Mouse (Mus musculus) midbrain, embryonic 10.5 days (tissue): ENCODE results near the gene Fpr-rs6. TPM values are rescaled to one million over a fixed set of nuclear protein-coding genes. Genes with fewer than 3 reads are reported as not detected.

Experiments used
- DNase-seq: peaks from one replicate; pipeline ENCODE4 v3.0.0-alpha.2; 2017; ENCODE audit warnings: low spot score
- H3K27ac ChIP-seq: fragments of 300-500 bp; sonication (generic); replicated peaks from 2 replicates; pipeline ENCODE4 v1.5.1; 2016; ENCODE audit warnings: mild to moderate bottlenecking
- H3K27me3 ChIP-seq: fragments of 300-500 bp; sonication (generic); 2 replicates; pipeline ENCODE4 v1.6.1; 2016; ENCODE audit warnings: low read depth, mild to moderate bottlenecking; ENCODE audit not compliant: poor library complexity, severe bottlenecking
- H3K36me3 ChIP-seq: fragments of 300-500 bp; sonication (generic); 2 replicates; pipeline ENCODE4 v1.6.1; 2016; ENCODE audit warnings: mild to moderate bottlenecking, moderate library complexity
- H3K4me1 ChIP-seq: fragments of 300-500 bp; sonication (generic); 2 replicates; pipeline ENCODE4 v1.6.1; 2016
- H3K4me3 ChIP-seq: fragments of 300-500 bp; sonication (generic); 2 replicates; pipeline ENCODE4 v1.5.1; 2016; ENCODE audit warnings: mild to moderate bottlenecking, moderate library complexity
- H3K9me3 ChIP-seq: fragments of 300-500 bp; sonication (generic); replicated peaks from 2 replicates; pipeline ENCODE4 v1.6.1; 2016; ENCODE audit warnings: mild to moderate bottlenecking
- polyA plus RNA-seq: library from polyadenylated mRNA; unstranded; fragments of >200 nt; fragmentation: Nextera tagmentation; extraction: Ambion mirVana; gene quantifications from 2 replicates; pipeline ENCODE4 v1.2.1, GENCODE M21; 2016

Fpr-rs6 gene
- polyA plus RNA-seq: not detected in 2 replicates

- Histone ChIP-seq H3K27me3 (no peaks in the 10 kb centered on the region), H3K4me1 (no peaks in the 10 kb centered on the region), H3K4me3 (no peak within 1 kb of the TSS), H3K36me3 (no peaks in the 10 kb centered on the region), H3K27ac (no peak within 1 kb of the TSS), H3K9me3 (peaks cover 25% of the 10 kb centered on the region)
- no peak for DNase-seq
These were observed at the start of gene Fpr-rs6 for GRCm38 (mm10) chr17:20182997-20183396. Gene Fpr-rs6 (minus strand): TSS chr17:20183097.

Other genes starting within 250 kb of the Fpr-rs6 start
- not detected in 2 replicates for gene Vmn2r104, start 134.8 kb downstream of the Fpr-rs6 start, polyA plus RNA-seq
- gene Fpr-rs7, start 68.9 kb downstream of the Fpr-rs6 start, polyA plus RNA-seq: not detected in 2 replicates
- gene Vmn2r105, start 52.0 kb upstream of the Fpr-rs6 start, polyA plus RNA-seq: not detected in 2 replicates
- gene Vmn2r106, start 102.5 kb upstream of the Fpr-rs6 start, polyA plus RNA-seq: not detected in 2 replicates
- gene Vmn2r107, start 162.1 kb upstream of the Fpr-rs6 start, polyA plus RNA-seq: not detected in 2 replicates
- gene Vmn1r224, start 231.0 kb upstream of the Fpr-rs6 start, polyA plus RNA-seq: not detected in 2 replicates